Mouse (Mus musculus): Measurements from ENCODE around the gene Olfr518.

The Olfr518 gene

GRCm38 (mm10) chr7:108884906-108885305 is at the start of gene Olfr518:
Olfr518 (minus strand) TSS chr7:108885006.
- no peak for DNase-seq

GRCm38 (mm10) chr7:108933794-108934731 is 49.3 kb upstream of the Olfr518 start, which contains the start of gene Eif3f:
Eif3f (plus strand) TSS chr7:108934417.
- DNase-seq: peak; percentile 95

DNA sequence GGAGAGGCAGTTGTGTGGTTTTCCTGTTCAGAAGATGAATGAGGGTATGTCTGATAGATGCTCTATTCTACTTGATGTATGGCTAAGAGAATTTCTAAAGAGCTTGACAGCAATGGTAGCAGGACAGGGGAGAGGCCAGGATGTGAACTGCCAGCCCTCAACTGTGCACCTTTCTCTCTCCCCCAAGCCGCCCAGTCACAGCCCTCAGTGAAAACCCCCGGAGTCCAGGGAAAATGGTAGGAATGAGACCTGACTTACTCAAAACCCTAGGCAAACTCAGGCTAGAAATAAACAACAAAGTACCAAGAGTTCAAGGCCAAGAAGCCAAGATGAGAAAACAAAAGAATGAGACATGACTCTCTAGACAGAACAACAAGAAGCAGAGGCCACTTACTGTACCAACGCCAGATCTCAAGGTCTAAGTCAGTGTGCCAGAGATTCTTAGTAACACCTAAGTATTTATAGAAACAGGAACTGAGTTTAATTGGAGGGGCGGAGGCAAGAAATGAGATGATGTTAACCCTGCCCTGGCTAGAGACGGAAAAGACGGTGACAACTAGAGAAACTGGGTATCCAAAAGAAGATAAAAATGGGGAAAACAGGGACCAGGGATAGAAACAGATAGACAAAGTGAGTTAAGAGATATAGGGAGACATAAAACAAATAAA is 45.1 kb upstream of the Olfr518 start, which contains the start of gene Nlrp10:
Gene Nlrp10, minus strand, starts transcription at position 453 of the 668 bp plus-strand sequence.
- DNase-seq: no peak

GRCm38 (mm10) chr7:108928280-108929188 is 43.7 kb upstream of the Olfr518 start:
- no peak for DNase-seq

DNA sequence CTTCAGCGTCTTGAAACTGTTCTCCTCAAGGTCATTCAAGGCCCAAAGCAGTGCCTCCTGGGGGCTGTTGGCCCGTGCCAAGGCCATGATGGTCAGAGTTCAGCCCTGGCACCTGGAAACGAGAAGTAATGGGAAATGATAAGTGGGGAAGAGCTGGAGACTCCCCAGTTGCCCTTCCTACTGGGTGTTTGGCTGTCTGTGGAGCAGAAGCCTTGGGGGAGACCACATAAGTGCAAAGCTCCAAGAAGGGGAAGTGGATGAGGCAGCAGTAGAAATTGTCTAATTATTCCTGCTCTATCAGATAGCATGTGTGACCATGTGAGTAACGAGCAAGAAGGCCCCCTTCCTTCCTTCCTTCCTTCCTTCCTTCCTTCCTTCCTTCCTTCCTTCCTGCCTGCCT is 42.2 kb upstream of the Olfr518 start:
- no peak for DNase-seq

- DNase-seq: no peak
These were observed 19.2 kb upstream of the Olfr518 start for GRCm38 (mm10) chr7:108903969-108904368.

DNA sequence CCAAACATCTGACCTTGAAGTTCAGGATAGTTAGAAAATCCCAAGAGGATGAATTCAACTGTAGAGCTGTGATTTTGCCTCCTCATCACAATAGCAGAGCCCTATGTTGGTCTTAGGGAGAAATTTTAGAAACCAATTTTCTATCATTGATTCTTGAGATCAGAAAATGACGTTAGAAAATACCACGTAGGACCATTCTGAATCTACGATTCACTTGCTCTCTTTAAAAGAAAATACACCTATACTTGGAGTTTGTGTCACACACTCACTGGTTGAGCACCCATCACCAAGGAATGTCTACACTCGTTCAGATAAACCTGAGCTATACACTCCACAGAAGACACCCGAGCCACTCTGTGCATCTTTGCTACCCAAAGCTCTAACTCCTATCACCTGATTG is 9.5 kb upstream of the Olfr518 start, which contains the start of gene Olfr519:
Gene Olfr519, minus strand, starts transcription at position 101 of the 400 bp plus-strand sequence.
- no peak for DNase-seq

GRCm38 (mm10) chr7:108872279-108872678 is 12.5 kb downstream of the Olfr518 start, which contains the start of gene Olfr517:
Olfr517 (minus strand) TSS chr7:108872379.
- no peak for DNase-seq

DNA sequence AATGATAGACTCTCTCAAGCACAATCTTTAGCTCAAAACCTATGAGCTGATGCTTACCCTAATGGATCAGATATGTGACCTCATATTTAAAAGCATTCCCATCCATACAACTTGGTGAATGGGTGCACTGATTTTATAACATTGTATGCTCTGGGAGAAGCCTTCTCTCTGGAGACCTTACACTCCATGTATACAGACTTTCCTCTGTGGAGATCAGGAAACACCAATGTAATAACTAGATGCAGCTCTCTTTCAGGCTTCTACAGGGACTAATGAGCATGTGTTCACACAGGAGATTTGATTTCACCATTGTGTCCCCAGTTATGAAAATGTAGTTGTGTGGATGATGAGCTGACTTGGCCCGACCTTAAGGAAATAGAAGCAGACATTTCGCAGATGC is 34.4 kb downstream of the Olfr518 start, which contains the start of gene Olfr516:
Gene Olfr516, minus strand, starts transcription at position 101 of the 400 bp plus-strand sequence.
- no peak for DNase-seq

Data from lung, postnatal 4 days (tissue).